30 mouse cellular contexts compared by ENCODE assay signal in genomic region chr3:54379981-54380380, GRCm38 (mm10). TPM values are rescaled to one million over a fixed set of nuclear protein-coding genes. Genes with fewer than 3 reads are reported as not detected.
DNase-seq lines count a peak whose midpoint lies in the region; ATAC-seq and TF ChIP-seq lines count a peak whose summit lies in the region.
"Had no signal": no experiment of that assay in that cellular context is flagged by ENCODE, and none has a peak within 500 bp of the region (broad histone marks: within the 10 kb centered on the region; RNA-seq: fewer than 3 reads in every experiment).

No protein-coding gene starts in this region.

- 42% methylated on average over 4 of the region's 4 CpGs for WGBS in kidney, postnatal 0 days

- no peak overlapping the region for H3K9ac ChIP-seq in kidney, postnatal 0 days (ENCODE audit: low read depth, low read length)
- H3K9ac ChIP-seq in ES-E14 (ENCODE audit: insufficient read depth, low read depth, low read length, poor library complexity, severe bottlenecking), result no peak overlapping the region
- H3K9ac ChIP-seq: embryonic facial prominence, embryonic 13.5 days; forebrain, embryonic 12.5 days; forebrain, embryonic 15.5 days; heart, embryonic 12.5 days; heart, embryonic 15.5 days; hindbrain, embryonic 13.5 days had no signal

- in situ Hi-C loops in ES-E14 (cut with MboI; ENCODE audit: low sequenced_read_pairs in 2 of 2, unreplicated experiment in 2 of 2), result no loop called here

- no peak for TF ChIP-seq CTCF in kidney, postnatal 0 days (IDR thresholded peaks at IDR 0.05; ENCODE audit: low read depth)

- H3K4me3 ChIP-seq in kidney, postnatal 0 days (replicated peaks; ENCODE audit: low read depth, low read length), result no peak overlapping the region
- H3K4me3 ChIP-seq in ES-E14 (ENCODE audit: insufficient read depth in 1 of 2, low read depth in 1 of 2, low read length in 2 of 2, poor library complexity in 1 of 2, severe bottlenecking in 1 of 2), result no peak overlapping the region
- H3K4me3 ChIP-seq: embryonic facial prominence, embryonic 10.5 days; embryonic facial prominence, embryonic 13.5 days; erythroblast, embryonic 14.5 days; forebrain, embryonic 12.5 days; forebrain, embryonic 15.5 days; heart, embryonic 12.5 days; heart, embryonic 15.5 days; hindbrain, embryonic 10.5 days; hindbrain, embryonic 13.5 days had no signal

- no peaks in the 10 kb centered on the region for H3K9me3 ChIP-seq in kidney, postnatal 0 days (replicated peaks; ENCODE audit: low read length)
- H3K9me3 ChIP-seq in ES-E14 (ENCODE audit: control insufficient read depth, insufficient read depth, low read depth, low read length), result no peaks in the 10 kb centered on the region
- H3K9me3 ChIP-seq: embryonic facial prominence, embryonic 10.5 days; embryonic facial prominence, embryonic 13.5 days; forebrain, embryonic 12.5 days; forebrain, embryonic 15.5 days; heart, embryonic 12.5 days; heart, embryonic 15.5 days; hindbrain, embryonic 10.5 days; hindbrain, embryonic 13.5 days had no signal

- no peaks in the 10 kb centered on the region for H3K4me1 ChIP-seq in kidney, postnatal 0 days (replicated peaks; ENCODE audit: insufficient read depth, low read length)
- H3K4me1 ChIP-seq in ES-E14 (ENCODE audit: control insufficient read depth in 2 of 2, insufficient read depth in 2 of 2, low read length in 2 of 2, poor library complexity in 1 of 2), result no peaks in the 10 kb centered on the region
- H3K4me1 ChIP-seq: embryonic facial prominence, embryonic 10.5 days; embryonic facial prominence, embryonic 13.5 days; forebrain, embryonic 15.5 days; heart, embryonic 12.5 days; heart, embryonic 15.5 days had no signal

- no peaks in the 10 kb centered on the region for H3K36me3 ChIP-seq in kidney, postnatal 0 days (ENCODE audit: insufficient read depth, low read length)
- H3K36me3 ChIP-seq in ES-E14 (ENCODE audit: control insufficient read depth, insufficient read depth, low read length, poor library complexity, severe bottlenecking), result no peaks in the 10 kb centered on the region
- H3K36me3 ChIP-seq: embryonic facial prominence, embryonic 10.5 days; forebrain, embryonic 12.5 days; forebrain, embryonic 15.5 days; G1E; heart, embryonic 15.5 days; hindbrain, embryonic 10.5 days; hindbrain, embryonic 13.5 days had no signal

- H3K4me2 ChIP-seq in kidney, postnatal 0 days (ENCODE audit: low read length), result no peak overlapping the region
- H3K4me2 ChIP-seq: embryonic facial prominence, embryonic 13.5 days; forebrain, embryonic 12.5 days; forebrain, embryonic 15.5 days; heart, embryonic 12.5 days; heart, embryonic 15.5 days; hindbrain, embryonic 13.5 days had no signal

- DNase-seq in kidney, postnatal 0 days (ENCODE audit: low spot score), result peak; percentile 60
- DNase-seq in kidney, adult 18-20 months, result no peak
- peak; percentile 48 to 57 for DNase-seq in kidney, postnatal 4 days
- DNase-seq in kidney, adult 8-10 months, result no peak
- DNase-seq in ES-E14 (ENCODE audit: low read depth, low spot score), result no peak
- DNase-seq in cerebellum, adult 18-20 months, result no peak
- DNase-seq: adrenal gland, adult 2 months; adrenal gland, postnatal 14 days; cerebellum, adult 11 months; cerebellum, adult 8-10 months; cerebellum, postnatal 10 days; cerebellum, postnatal 36 days; embryo, embryonic 11 days; gastrocnemius, postnatal 25 days; heart, adult 18-20 months; heart, postnatal 10 days; heart, postnatal 36 days had no signal

- H3K27ac ChIP-seq in kidney, postnatal 0 days, result no peak overlapping the region
- no peak overlapping the region for H3K27ac ChIP-seq in ES-E14 (ENCODE audit: insufficient read depth, low read depth, low read length, poor library complexity, severe bottlenecking)
- H3K27ac ChIP-seq: embryonic facial prominence, embryonic 10.5 days; embryonic facial prominence, embryonic 13.5 days; forebrain, embryonic 12.5 days; forebrain, embryonic 15.5 days; heart, embryonic 15.5 days; hindbrain, embryonic 10.5 days; hindbrain, embryonic 13.5 days had no signal

- ATAC-seq in kidney, postnatal 0 days (replicated peaks; ENCODE audit: low FRiP score, low read depth), result no peak
- ATAC-seq: CD4-positive, CD25-positive, alpha-beta regulatory T cell, adult 4 months; forebrain, embryonic 15.5 days; hindbrain, embryonic 16.5 days; Patski had no signal

- H3K27me3 ChIP-seq in kidney, postnatal 0 days (ENCODE audit: insufficient read depth, low read length), result no peaks in the 10 kb centered on the region
- H3K27me3 ChIP-seq: embryonic facial prominence, embryonic 13.5 days; forebrain, embryonic 12.5 days; forebrain, embryonic 15.5 days; heart, embryonic 12.5 days; heart, embryonic 15.5 days; hindbrain, embryonic 13.5 days; Patski had no signal

TF ChIP-seq in ES-E14, 5 proteins besides CTCF, POLR2A, EP300 and RAD21:
- TF ChIP-seq MAFK (IDR thresholded peaks at IDR 0.05; ENCODE audit: insufficient read depth, low read depth, low read length), result peak; percentile 47; the same call in 1 of the 2 replicates
- TF ChIP-seq ZC3H11A (IDR thresholded peaks at IDR 0.05; ENCODE audit: borderline replicate concordance, low read depth, low read length), result no peak

RNA-seq across cellular contexts. Expression of gene Postn, which starts 19.1 kb away (rescaled TPM):
- polyA plus RNA-seq in kidney, postnatal 0 days (2015; fragmentation: Nextera tagmentation; extraction: Ambion mirVana), result 83.7 and 86.4 TPM in 2 replicates
- 1.1 and 2.8 TPM in 2 replicates for total RNA-seq in ES-E14 (2012; rRNA removed)
- polyA plus RNA-seq: CD4-positive, CD25-positive, alpha-beta regulatory T cell, adult 4 months; erythroblast, embryonic 14.5 days; G1E had no signal

Comparison
In these comparisons a context has a peak if more than half of its experiments do, and no peak if none do; other contexts are left out.
1. DNase-seq: peak in kidney, postnatal 0 days (single experiment) and kidney, postnatal 4 days (2 of 2); none in kidney, adult 18-20 months (single experiment), kidney, adult 8-10 months (0 of 2), ES-E14 (single experiment) and cerebellum, adult 18-20 months (0 of 2).